Mouse (Mus musculus) kidney, adult 2 months (tissue): ENCODE measurements around the gene Zfp282.

Source experiments
- CTCF ChIP-seq: fragments of 200-500 bp; conservative IDR thresholded peaks from 2 replicates; pipeline ENCODE4 v1.5.1; 2011; ENCODE audit warnings: low read depth, mild to moderate bottlenecking, control low read depth, low read length, moderate library complexity, mixed read lengths; ENCODE audit not compliant: insufficient read depth, insufficient read length
- POLR2A ChIP-seq: fragments of 200-500 bp; IDR thresholded peaks from one replicate; pipeline ENCODE4 v1.6.1; 2011; ENCODE audit warnings: low read depth, low read length, control low read depth

DNA sequence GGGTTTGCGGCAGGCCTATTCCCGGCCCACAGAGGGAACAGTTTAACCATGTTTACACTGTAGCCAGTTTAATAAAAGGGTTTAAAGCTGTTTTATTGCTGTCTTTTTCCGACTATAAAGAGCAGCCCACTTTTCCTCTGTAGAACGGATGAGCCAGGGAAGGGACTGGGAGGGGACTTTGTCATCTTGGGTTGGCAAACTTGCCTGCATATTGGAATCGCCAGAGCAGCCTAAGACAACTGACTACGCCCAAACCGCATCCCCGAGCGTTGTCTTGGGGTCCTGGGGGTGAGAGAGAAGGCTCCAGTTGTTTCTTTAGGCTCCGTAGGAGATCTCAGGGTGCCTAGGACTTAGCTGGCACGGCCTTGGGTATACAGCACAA, 1.1 kb downstream of the Zfp282 start:
- no peak for TF ChIP-seq POLR2A
- no peak for TF ChIP-seq CTCF
